Mouse (Mus musculus): ENCODE measurements around the gene Ghrl. TPM values are rescaled to one million over a fixed set of nuclear protein-coding genes. Genes with fewer than 3 reads are reported as not detected.
"Not testable (repeated sequence)": the region's sequence is repeated elsewhere in the genome, so short reads cannot be mapped to it uniquely, and the experiment has no call there.

Gene Ghrl
- polyA plus RNA-seq, 1 experiment: 2.0 TPM

GRCm38 (mm10) chr6:113672989-113673388 is 46.7 kb downstream of the Ghrl start:
- WGBS: 76% methylated on average over 6 of the region's 6 CpGs
- Histone ChIP-seq H3K4me1 (ENCODE audit: control insufficient read depth, insufficient read depth, low read length) (peaks cover 8% of the 10 kb centered on the region), H3K4me3 (replicated peaks; ENCODE audit: extremely low read depth, low read depth, low read length) (no peak overlapping the region)
- DNase-seq: no peak
- TF ChIP-seq POLR2A (IDR thresholded peaks at IDR 0.05; ENCODE audit: borderline replicate concordance, extremely low read depth, low read depth, low read length): no peak
- TF ChIP-seq CTCF (IDR thresholded peaks at IDR 0.05; ENCODE audit: insufficient read depth, low read length): no peak

- H3K4me3 ChIP-seq (replicated peaks; ENCODE audit: extremely low read depth, low read depth, low read length); DNase-seq; H3K4me1 ChIP-seq (ENCODE audit: control insufficient read depth, insufficient read depth, low read length): not testable (repeated sequence)
- WGBS: 79% methylated on average over 1 of the region's 1 CpGs
Measured at GRCm38 (mm10) chr6:113672029-113672428, 47.7 kb downstream of the Ghrl start.

GRCm38 (mm10) chr6:113669821-113670220 is 49.9 kb downstream of the Ghrl start:
- Histone ChIP-seq H3K4me3 (replicated peaks; ENCODE audit: extremely low read depth, low read depth, low read length) (no peak overlapping the region), H3K4me1 (ENCODE audit: control insufficient read depth, insufficient read depth, low read length) (peaks cover 7% of the 10 kb centered on the region)
- DNase-seq: no peak
- WGBS: 59% methylated on average over 7 of the region's 7 CpGs
- TF ChIP-seq POLR2A (IDR thresholded peaks at IDR 0.05; ENCODE audit: borderline replicate concordance, extremely low read depth, low read depth, low read length) (no peak), CTCF (IDR thresholded peaks at IDR 0.05; ENCODE audit: insufficient read depth, low read length) (no peak)

GRCm38 (mm10) chr6:113668287-113669154 is 51.2 kb downstream of the Ghrl start:
- no peak overlapping the region for H3K4me3 ChIP-seq (replicated peaks; ENCODE audit: extremely low read depth, low read depth, low read length)
- peak; percentile 40 for DNase-seq
- H3K4me1 ChIP-seq (ENCODE audit: control insufficient read depth, insufficient read depth, low read length): peaks cover 5% of the 10 kb centered on the region
- TF ChIP-seq POLR2A (IDR thresholded peaks at IDR 0.05; ENCODE audit: borderline replicate concordance, extremely low read depth, low read depth, low read length) (no peak), CTCF (IDR thresholded peaks at IDR 0.05; ENCODE audit: insufficient read depth, low read length) (no peak)
- WGBS: 18% methylated on average over 15 of the region's 15 CpGs

- no peak for TF ChIP-seq POLR2A (IDR thresholded peaks at IDR 0.05; ENCODE audit: borderline replicate concordance, extremely low read depth, low read depth, low read length)
- no peak for TF ChIP-seq CTCF (IDR thresholded peaks at IDR 0.05; ENCODE audit: insufficient read depth, low read length)
- Histone ChIP-seq H3K4me3 (replicated peaks; ENCODE audit: extremely low read depth, low read depth, low read length) (no peak overlapping the region), H3K4me1 (ENCODE audit: control insufficient read depth, insufficient read depth, low read length) (peaks cover 5% of the 10 kb centered on the region)
- no peak for DNase-seq
- 67% methylated on average over 8 of the region's 8 CpGs for WGBS
Measured at GRCm38 (mm10) chr6:113667611-113668122, 52.0 kb downstream of the Ghrl start.

Other genes with a start within 250 kb of the Ghrl start
- gene Il17rc, start 248.5 kb downstream of the Ghrl start, polyA plus RNA-seq (2012; rRNA removed): 75.5 and 100.0 TPM in 2 replicates
- gene Creld1, start 236.6 kb downstream of the Ghrl start, polyA plus RNA-seq (2012; rRNA removed): 22.9 and 30.4 TPM in 2 replicates
- gene Prrt3, start 217.9 kb downstream of the Ghrl start, polyA plus RNA-seq (2012; rRNA removed): 0.24 and 0.27 TPM in 2 replicates
- gene Emc3, start 188.2 kb downstream of the Ghrl start, polyA plus RNA-seq (2012; rRNA removed): 42.0 and 51.5 TPM in 2 replicates
- 0.75 and 1.2 TPM in 2 replicates for gene Fancd2, start 188.2 kb downstream of the Ghrl start, polyA plus RNA-seq (2012; rRNA removed)
- gene Fancd2os, start 119.2 kb downstream of the Ghrl start, polyA plus RNA-seq (2012; rRNA removed): not detected in 2 replicates
- 101 and 184 TPM in 2 replicates for gene Brk1, start 115.1 kb downstream of the Ghrl start, polyA plus RNA-seq (2012; rRNA removed)
- gene Vhl, start 95.9 kb downstream of the Ghrl start, polyA plus RNA-seq (2012; rRNA removed): 16.5 and 25.9 TPM in 2 replicates
- 48.8 and 53.8 TPM in 2 replicates for gene Irak2, start 81.4 kb downstream of the Ghrl start, polyA plus RNA-seq (2012; rRNA removed)
- gene Tatdn2, start 22.8 kb downstream of the Ghrl start, polyA plus RNA-seq (2012; rRNA removed): 21.0 and 24.5 TPM in 2 replicates
- 98.2 and 115 TPM in 2 replicates for gene Sec13, start 20.9 kb upstream of the Ghrl start, polyA plus RNA-seq (2012; rRNA removed)

Measured in lung, adult 2 months (tissue).